Mouse (Mus musculus) 3T3-L1 (cell line): ENCODE measurements at regions not wholly inside any gene's neighbourhood (a gene's known extent, or its start where the extent isn't known, plus 50 kb on each side); places are given as distances from the start of the nearest gene placed in this dataset.

Source experiments
- DNase-seq: peaks from one replicate; pipeline ENCODE4 v3.0.0-alpha.2; 2015; ENCODE audit warnings: low read depth, low spot score

- peak; percentile 82 for DNase-seq
These were observed 66.0 kb downstream of the Cops8 start for GRCm38 (mm10) chr1:90668787-90669186.

GRCm38 (mm10) chr1:90669237-90669636 lies 66.5 kb downstream of the Cops8 start:
- peak; percentile 89 for DNase-seq

GRCm38 (mm10) chr1:90670346-90670745 lies 67.6 kb downstream of the Cops8 start:
- peak; percentile 35 for DNase-seq

GRCm38 (mm10) chr1:90673751-90674150 lies 71.0 kb downstream of the Cops8 start:
- DNase-seq = no peak

- DNase-seq = peak; percentile 78
These were observed 73.6 kb downstream of the Cops8 start for GRCm38 (mm10) chr1:90676192-90677006.

GRCm38 (mm10) chr1:90677188-90677587 lies 74.4 kb downstream of the Cops8 start:
- peak; percentile 33 for DNase-seq

- peak; percentile 56 for DNase-seq
These were observed 74.9 kb downstream of the Cops8 start for GRCm38 (mm10) chr1:90677651-90678201.

GRCm38 (mm10) chr1:90678416-90678815 lies 75.6 kb downstream of the Cops8 start:
- peak; percentile 41 for DNase-seq

- DNase-seq = no peak
These were observed 85.3 kb downstream of the Cops8 start for GRCm38 (mm10) chr1:90688086-90688485.

- DNase-seq = peak; percentile 52
These were observed 87.9 kb downstream of the Cops8 start for GRCm38 (mm10) chr1:90690591-90691116.

GRCm38 (mm10) chr1:90691157-90691594 lies 88.4 kb downstream of the Cops8 start:
- peak; percentile 32 for DNase-seq

GRCm38 (mm10) chr1:90692851-90693250 lies 90.1 kb downstream of the Cops8 start:
- peak; percentile 59 for DNase-seq

GRCm38 (mm10) chr1:90694761-90695160 lies 92.0 kb downstream of the Cops8 start:
- no peak for DNase-seq

- no peak for DNase-seq
These were observed 92.5 kb downstream of the Cops8 start for GRCm38 (mm10) chr1:90695166-90695749.

GRCm38 (mm10) chr1:90696000-90696399 lies 93.2 kb downstream of the Cops8 start:
- DNase-seq = no peak

GRCm38 (mm10) chr1:90697056-90697596 lies 94.3 kb downstream of the Cops8 start:
- DNase-seq = no peak

- no peak for DNase-seq
These were observed 95.8 kb downstream of the Cops8 start for GRCm38 (mm10) chr1:90698618-90699017.

GRCm38 (mm10) chr1:90701756-90702155 lies 99.0 kb downstream of the Cops8 start:
- no peak for DNase-seq

- DNase-seq = peak; percentile 86
These were observed 103.6 kb downstream of the Cops8 start for GRCm38 (mm10) chr1:90706391-90706790.

- no peak for DNase-seq
These were observed 107.0 kb downstream of the Cops8 start for GRCm38 (mm10) chr1:90709761-90710160.

- DNase-seq = peak; percentile 72
These were observed 107.8 kb downstream of the Cops8 start for GRCm38 (mm10) chr1:90710566-90710965.

- no peak for DNase-seq
These were observed 108.3 kb downstream of the Cops8 start for GRCm38 (mm10) chr1:90711103-90711502.
